Mouse (Mus musculus) lung, embryonic 16.5 days (tissue): ENCODE measurements around the gene Mex3b. TPM values are rescaled to one million over a fixed set of nuclear protein-coding genes. Genes with fewer than 3 reads are reported as not detected.

Experiments
- ATAC-seq: fragments of 200-750 bp; cut with Nextera tagmentation; 2 replicates; pipeline ENCODE4 v1.8.0; 2017; ENCODE audit warnings: low read depth, mild to moderate bottlenecking, moderate library complexity
- H3K27ac ChIP-seq: fragments of 300-500 bp; sonication (generic); 2 replicates; pipeline ENCODE4 v1.5.1; 2014; ENCODE audit warnings: mild to moderate bottlenecking, control low read depth, low read length
- H3K27me3 ChIP-seq: fragments of 300-500 bp; sonication (generic); 2 replicates; pipeline ENCODE4 v1.6.1; 2014; ENCODE audit warnings: low read depth, low read length, mixed read lengths; ENCODE audit not compliant: control insufficient read depth, insufficient read depth
- H3K36me3 ChIP-seq: fragments of 300-500 bp; sonication (generic); 2 replicates; pipeline ENCODE4 v1.6.1; 2014; ENCODE audit warnings: low read length; ENCODE audit not compliant: control insufficient read depth, insufficient read depth
- H3K4me1 ChIP-seq: fragments of 300-500 bp; sonication (generic); replicated peaks from 2 replicates; pipeline ENCODE4 v1.6.1; 2014; ENCODE audit warnings: low read length, mixed read lengths; ENCODE audit not compliant: control insufficient read depth, insufficient read depth
- H3K4me2 ChIP-seq: fragments of 300-500 bp; sonication (generic); 2 replicates; pipeline ENCODE4 v1.6.1; 2014; ENCODE audit warnings: low read depth, low read length, control low read depth
- H3K4me3 ChIP-seq: fragments of 300-500 bp; sonication (generic); 2 replicates; pipeline ENCODE4 v1.5.1; 2014; ENCODE audit warnings: mild to moderate bottlenecking, low read length, control low read depth
- H3K9ac ChIP-seq: fragments of 300-500 bp; sonication (generic); 2 replicates; pipeline ENCODE4 v1.6.1; 2014; ENCODE audit warnings: low read length, control low read depth
- H3K9me3 ChIP-seq: fragments of 300-500 bp; sonication (generic); 2 replicates; pipeline ENCODE4 v1.6.1; 2016; ENCODE audit warnings: low read length; ENCODE audit not compliant: control insufficient read depth
- WGBS: fragments of 180-500 bp; shearing (Covaris S2); extraction: QIAGEN DNeasy Blood & Tissue Kit; methylation state at CpG from one replicate; pipeline ENCODE4 v1.1.7; 2014; 5-methylcytosine and 5-hydroxymethylcytosine counted together
- polyA plus RNA-seq: library from polyadenylated mRNA; unstranded; fragments of >200 nt; fragmentation: Nextera tagmentation; extraction: Ambion mirVana; gene quantifications from 2 replicates; pipeline ENCODE4 v1.2.1, GENCODE M21; 2015

The Mex3b gene
- polyA plus RNA-seq, 1 experiment from 2014 or later, result 8.7 TPM

DNA sequence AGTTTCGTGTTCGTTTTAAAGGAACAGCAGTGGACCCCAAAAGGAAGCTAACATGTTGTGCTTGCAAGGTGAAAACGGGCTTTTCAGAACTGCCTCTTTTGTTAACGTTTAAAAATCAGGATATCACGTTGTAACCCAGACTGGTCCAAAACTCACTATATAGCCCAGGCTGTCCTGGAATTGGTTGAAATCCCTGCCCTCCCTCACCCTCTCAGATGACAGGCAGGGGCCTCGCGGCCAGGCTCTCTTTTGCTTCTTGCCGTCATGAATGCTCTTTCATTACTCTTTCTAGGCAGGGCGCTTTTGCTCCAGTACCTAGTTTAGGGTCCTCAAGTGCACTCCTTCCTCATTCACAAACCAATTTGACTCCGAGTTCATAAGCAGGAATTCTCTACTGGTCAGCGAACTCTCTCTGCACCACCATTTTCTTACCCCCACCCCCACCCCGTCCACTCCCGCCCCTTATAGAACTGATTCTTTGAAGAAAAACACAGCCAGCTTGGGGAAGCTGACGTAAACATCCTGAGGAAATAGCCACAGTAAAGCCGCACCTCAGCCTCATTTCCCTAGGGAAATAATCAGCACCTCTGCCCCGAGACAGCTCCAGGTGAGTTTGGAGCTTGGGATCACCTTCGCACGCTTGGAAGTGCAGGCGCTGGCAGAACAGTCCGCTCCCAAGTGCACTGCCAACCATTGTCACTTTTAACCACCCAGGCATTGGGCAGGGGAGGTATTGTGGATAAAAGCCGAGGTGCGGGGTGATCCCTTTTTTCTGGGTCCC lies 2.0 kb upstream of the Mex3b start:
- Histone ChIP-seq H3K9me3 (no peaks in the 10 kb centered on the region), H3K4me2 (peak overlapping the region; percentile 97), H3K36me3 (peaks cover 1% of the 10 kb centered on the region; the same call in 1 of the 2 replicates), H3K27ac (peak overlapping the region; percentile 96), H3K4me3 (peak overlapping the region; percentile 87), H3K9ac (peak overlapping the region; percentile 88), H3K4me1 (peaks cover 21% of the 10 kb centered on the region), H3K27me3 (no peaks in the 10 kb centered on the region)
- 3% methylated on average over 22 of the region's 22 CpGs for WGBS
- no peak for ATAC-seq

DNA sequence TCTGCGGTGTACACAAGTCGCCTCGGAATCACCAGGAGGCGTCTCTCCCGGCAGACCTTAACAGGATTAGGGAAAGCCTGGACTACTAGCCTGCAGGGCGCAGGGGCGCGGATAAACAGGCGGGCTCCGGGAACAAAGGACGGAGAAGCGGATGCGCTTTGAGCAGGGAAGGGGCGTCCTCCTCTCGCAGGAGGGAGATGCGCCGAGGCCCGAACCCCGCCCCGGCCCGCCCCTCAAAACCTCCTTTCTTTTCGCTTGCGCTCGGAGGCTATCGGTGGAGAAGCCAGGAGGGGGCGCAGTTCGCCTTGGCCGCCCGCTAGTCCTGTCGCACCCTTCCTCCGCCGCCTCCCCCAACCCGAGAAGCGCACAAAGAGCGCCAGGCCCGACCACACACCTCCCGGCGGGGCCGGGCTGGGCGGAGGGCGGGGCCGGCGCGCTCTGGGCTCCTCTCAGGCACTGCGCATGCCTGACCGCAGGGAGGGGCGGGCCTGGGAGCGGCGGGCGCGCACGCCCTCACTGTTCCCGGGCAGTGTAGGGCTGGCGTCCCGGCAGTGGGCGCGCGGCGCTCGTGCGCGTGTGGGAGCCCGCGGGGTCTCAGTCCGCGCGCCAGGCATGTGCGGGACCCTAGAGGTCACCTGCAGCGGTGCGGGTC lies 1.2 kb upstream of the Mex3b start:
- Histone ChIP-seq H3K4me2 (peak overlapping the region; percentile 97), H3K9me3 (no peaks in the 10 kb centered on the region), H3K27me3 (no peaks in the 10 kb centered on the region), H3K9ac (peak overlapping the region; percentile 95), H3K36me3 (peaks cover 2% of the 10 kb centered on the region; the same call in 1 of the 2 replicates), H3K27ac (peak overlapping the region; percentile 99), H3K4me1 (peaks cover 24% of the 10 kb centered on the region), H3K4me3 (peak overlapping the region; percentile 87)
- ATAC-seq, result peak; percentile 91
- 0% methylated on average over 61 of the region's 70 CpGs for WGBS

GRCm38 (mm10) chr7:82866486-82867270 lies 455 bp upstream of the Mex3b start:
- 0% methylated on average over 59 of the region's 68 CpGs for WGBS
- peak overlapping the region; percentile 87 for H3K4me3 ChIP-seq
- peak overlapping the region; percentile 95 for H3K9ac ChIP-seq
- peaks cover 24% of the 10 kb centered on the region for H3K4me1 ChIP-seq
- H3K27me3 ChIP-seq, result no peaks in the 10 kb centered on the region
- H3K9me3 ChIP-seq, result no peaks in the 10 kb centered on the region
- H3K36me3 ChIP-seq, result peaks cover 2% of the 10 kb centered on the region; the same call in 1 of the 2 replicates
- peak overlapping the region; percentile 99 for H3K27ac ChIP-seq
- peak overlapping the region; percentile 97 for H3K4me2 ChIP-seq
- peak; percentile 86 for ATAC-seq

DNA sequence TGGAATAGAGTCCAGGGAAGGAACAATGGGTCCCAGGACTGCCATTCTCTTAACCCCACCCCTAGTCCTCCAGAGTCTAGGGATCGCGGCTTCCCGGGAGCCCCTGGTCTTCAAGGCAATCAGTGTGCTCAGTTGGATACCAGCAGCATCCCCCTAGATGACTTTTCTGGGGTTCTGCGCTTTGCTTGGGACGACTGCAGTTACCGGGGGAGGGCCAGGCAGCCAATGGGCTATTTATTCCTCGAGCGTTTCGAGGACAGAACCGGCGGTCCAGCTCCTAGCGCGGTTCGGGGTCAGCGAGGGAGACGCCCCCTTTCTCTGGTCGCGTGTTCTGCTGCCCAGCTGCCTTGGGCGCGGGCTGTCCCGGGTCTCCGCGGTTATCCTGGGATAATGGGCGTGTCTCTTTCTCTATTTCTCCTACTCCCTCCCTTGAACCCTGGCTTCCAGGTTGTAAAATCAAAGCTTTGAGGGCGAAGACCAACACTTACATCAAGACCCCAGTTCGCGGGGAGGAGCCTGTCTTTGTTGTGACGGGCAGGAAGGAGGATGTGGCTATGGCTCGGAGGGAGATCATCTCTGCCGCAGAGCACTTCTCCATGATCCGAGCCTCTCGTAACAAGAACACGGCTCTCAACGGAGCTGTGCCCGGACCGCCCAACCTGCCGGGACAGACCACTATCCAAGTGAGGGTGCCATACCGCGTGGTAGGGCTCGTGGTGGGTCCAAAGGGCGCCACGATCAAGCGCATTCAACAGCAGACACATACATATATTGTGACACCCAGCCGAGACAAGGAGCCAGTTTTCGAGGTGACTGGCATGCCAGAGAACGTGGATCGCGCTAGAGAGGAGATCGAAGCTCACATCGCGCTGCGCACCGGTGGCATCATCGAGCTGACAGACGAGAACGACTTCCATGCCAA lies 1.4 kb downstream of the Mex3b start:
- Histone ChIP-seq H3K9ac (peak overlapping the region; percentile 95), H3K36me3 (peaks cover 2% of the 10 kb centered on the region; the same call in 1 of the 2 replicates), H3K4me3 (peak overlapping the region; percentile 87), H3K4me2 (peak overlapping the region; percentile 97), H3K27me3 (no peaks in the 10 kb centered on the region), H3K27ac (peak overlapping the region; percentile 99), H3K9me3 (no peaks in the 10 kb centered on the region), H3K4me1 (peaks cover 24% of the 10 kb centered on the region)
- WGBS, result under 1% methylated on average over 56 of the region's 56 CpGs
- ATAC-seq, result no peak

DNA sequence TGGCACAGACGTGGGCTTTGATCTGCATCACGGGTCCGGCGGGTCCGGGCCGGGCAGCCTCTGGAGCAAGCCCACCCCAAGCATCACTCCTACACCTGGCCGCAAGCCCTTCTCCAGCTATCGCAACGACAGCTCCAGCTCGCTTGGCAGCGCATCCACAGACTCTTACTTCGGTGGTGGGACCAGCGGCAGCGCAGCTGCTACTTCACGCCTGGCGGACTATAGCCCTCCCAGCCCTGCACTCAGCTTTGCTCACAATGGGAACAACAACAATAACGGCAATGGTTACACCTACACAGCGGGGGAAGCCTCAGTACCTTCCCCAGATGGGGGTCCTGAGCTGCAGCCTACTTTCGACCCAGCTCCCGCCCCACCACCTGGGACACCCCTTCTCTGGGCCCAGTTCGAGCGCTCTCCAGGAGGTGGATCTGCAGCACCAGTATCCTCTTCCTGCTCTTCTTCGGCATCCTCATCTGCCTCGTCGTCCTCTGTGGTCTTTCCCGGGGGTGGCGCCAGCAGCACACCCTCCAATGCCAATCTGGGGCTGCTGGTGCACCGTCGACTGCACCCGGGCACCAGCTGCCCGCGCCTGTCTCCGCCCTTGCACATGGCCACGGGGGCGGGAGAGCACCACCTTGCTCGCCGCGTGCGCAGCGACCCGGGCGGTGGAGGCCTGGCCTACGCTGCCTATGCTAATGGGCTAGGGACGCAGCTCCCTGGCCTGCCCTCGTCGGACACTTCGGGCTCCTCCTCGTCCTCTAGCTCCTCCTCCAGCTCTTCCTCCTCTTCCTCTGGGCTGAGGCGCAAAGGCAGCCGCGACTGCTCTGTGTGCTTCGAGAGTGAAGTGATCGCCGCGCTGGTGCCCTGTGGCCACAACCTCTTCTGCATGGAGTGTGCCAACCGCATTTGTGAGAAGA lies 2.4 kb downstream of the Mex3b start:
- H3K4me3 ChIP-seq, result peak overlapping the region; percentile 87
- WGBS, result 8% methylated on average over 55 of the region's 56 CpGs
- H3K36me3 ChIP-seq, result peaks cover 2% of the 10 kb centered on the region; the same call in 1 of the 2 replicates
- no peaks in the 10 kb centered on the region for H3K27me3 ChIP-seq
- no peaks in the 10 kb centered on the region for H3K9me3 ChIP-seq
- H3K4me2 ChIP-seq, result peak overlapping the region; percentile 97
- no peak overlapping the region for H3K27ac ChIP-seq
- H3K4me1 ChIP-seq, result peaks cover 24% of the 10 kb centered on the region
- no peak for ATAC-seq
- peak overlapping the region; percentile 95 for H3K9ac ChIP-seq

DNA sequence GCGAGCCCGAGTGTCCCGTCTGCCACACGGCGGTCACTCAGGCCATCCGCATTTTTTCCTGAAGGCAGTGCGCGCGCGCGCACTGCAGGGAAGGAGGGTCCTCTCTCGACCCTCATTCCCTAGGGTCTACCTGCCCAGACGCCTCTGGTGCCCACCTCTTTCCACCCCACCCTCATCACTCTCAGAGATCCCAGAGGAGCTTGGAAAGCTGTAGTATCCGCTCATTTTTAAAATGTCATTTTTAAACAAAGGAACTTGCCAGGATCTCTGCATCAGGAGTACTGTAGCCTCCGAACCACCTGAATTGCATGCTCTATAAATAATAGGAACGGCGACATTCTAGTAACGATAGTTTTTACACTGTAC lies 3.0 kb downstream of the Mex3b start:
- H3K9me3 ChIP-seq, result no peaks in the 10 kb centered on the region
- 31% methylated on average over 18 of the region's 18 CpGs for WGBS

GRCm38 (mm10) chr7:82876551-82876950 lies 9.4 kb downstream of the Mex3b start:
- Histone ChIP-seq H3K4me3 (no peak overlapping the region), H3K27me3 (no peaks in the 10 kb centered on the region), H3K9ac (no peak overlapping the region), H3K9me3 (no peaks in the 10 kb centered on the region), H3K27ac (no peak overlapping the region), H3K4me2 (no peak overlapping the region), H3K36me3 (no peaks in the 10 kb centered on the region), H3K4me1 (no peaks in the 10 kb centered on the region)
- WGBS, result 75% methylated on average over 4 of the region's 5 CpGs
- no peak for ATAC-seq

More for the DNA sequence above, 3.0 kb downstream of the Mex3b start:
- Histone ChIP-seq H3K27me3 (no peaks in the 10 kb centered on the region), H3K4me2 (peak overlapping the region; percentile 97), H3K27ac (no peak overlapping the region), H3K36me3 (peaks cover 2% of the 10 kb centered on the region; the same call in 1 of the 2 replicates), H3K4me3 (peak overlapping the region; percentile 87), H3K4me1 (peaks cover 21% of the 10 kb centered on the region), H3K9ac (peak overlapping the region; percentile 95)
- ATAC-seq, result no peak

DNA sequence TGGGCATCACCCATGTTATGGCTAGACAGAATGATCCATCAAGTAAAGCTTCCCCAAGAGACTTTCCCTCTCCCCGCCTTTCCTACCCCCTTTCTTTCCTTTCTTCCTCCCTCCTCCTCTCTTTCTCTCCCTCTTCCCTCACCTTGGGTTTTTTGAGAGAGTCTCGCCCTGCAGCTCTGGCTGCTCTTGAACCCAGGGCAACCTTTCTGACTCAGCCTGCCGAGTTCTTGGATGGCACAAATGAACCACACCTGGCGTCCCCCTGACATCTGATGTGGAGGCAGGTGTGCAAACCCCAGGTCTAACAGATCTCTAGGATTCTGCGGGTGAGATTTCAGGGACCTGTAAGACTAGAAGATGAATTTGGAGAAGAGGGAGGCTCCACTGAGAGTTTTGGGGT lies 12.9 kb downstream of the Mex3b start:
- 84% methylated on average over 5 of the region's 5 CpGs for WGBS
- H3K27ac ChIP-seq, result no peak overlapping the region
- H3K4me3 ChIP-seq, result no peak overlapping the region

More for the DNA sequence above, 12.9 kb downstream of the Mex3b start:
- no peaks in the 10 kb centered on the region for H3K36me3 ChIP-seq
- H3K9ac ChIP-seq, result no peak overlapping the region
- H3K4me2 ChIP-seq, result no peak overlapping the region
- H3K27me3 ChIP-seq, result no peaks in the 10 kb centered on the region
- H3K4me1 ChIP-seq, result no peaks in the 10 kb centered on the region
- H3K9me3 ChIP-seq, result no peaks in the 10 kb centered on the region
- no peak for ATAC-seq
